Mouse (Mus musculus) liver, embryonic 13.5 days (tissue): Measurements from ENCODE around the gene Il11. TPM values are rescaled to one million over a fixed set of nuclear protein-coding genes. Genes with fewer than 3 reads are reported as not detected.
A peak's percentile ranks its signal among the peaks of the same experiment; 100 is the strongest.

Experiments used
- ATAC-seq: fragments of 200-750 bp; cut with Nextera tagmentation; 2 replicates; pipeline ENCODE4 v1.8.0; 2017; ENCODE audit warnings: low read depth, mild to moderate bottlenecking, moderate number of reproducible peaks, moderate library complexity
- DNase-seq: peaks from one replicate; pipeline ENCODE4 v3.0.0; 2022
- H3K27ac ChIP-seq: fragments of 300-500 bp; sonication (generic); 2 replicates; pipeline ENCODE4 v1.5.1; 2015; ENCODE audit warnings: moderate library complexity, mild to moderate bottlenecking, inconsistent platforms
- H3K27me3 ChIP-seq: fragments of 300-500 bp; sonication (generic); 2 replicates; pipeline ENCODE4 v1.6.1; 2015; ENCODE audit warnings: mild to moderate bottlenecking, inconsistent platforms
- H3K36me3 ChIP-seq: fragments of 300-500 bp; sonication (generic); 2 replicates; pipeline ENCODE4 v1.6.1; 2015; ENCODE audit warnings: mild to moderate bottlenecking, inconsistent platforms
- H3K4me1 ChIP-seq: fragments of 300-500 bp; sonication (generic); replicated peaks from 2 replicates; pipeline ENCODE4 v1.6.1; 2015; ENCODE audit warnings: inconsistent platforms
- H3K4me2 ChIP-seq: fragments of 300-500 bp; sonication (generic); 2 replicates; pipeline ENCODE4 v1.6.1; 2015; ENCODE audit warnings: inconsistent platforms, mild to moderate bottlenecking, moderate library complexity
- H3K4me3 ChIP-seq: fragments of 300-500 bp; sonication (generic); replicated peaks from 2 replicates; pipeline ENCODE4 v1.5.1; 2015; ENCODE audit warnings: mild to moderate bottlenecking, inconsistent platforms
- H3K9ac ChIP-seq: fragments of 300-500 bp; sonication (generic); 2 replicates; pipeline ENCODE4 v1.6.1; 2015; ENCODE audit warnings: mild to moderate bottlenecking, inconsistent platforms
- H3K9me3 ChIP-seq: fragments of 300-500 bp; sonication (generic); replicated peaks from 2 replicates; pipeline ENCODE4 v1.6.1; 2016; ENCODE audit warnings: inconsistent platforms
- WGBS: fragments of 180-500 bp; shearing (Covaris S2); methylation state at CpG from one replicate; pipeline ENCODE4 v1.1.7; 2015; ENCODE audit not compliant: insufficient replicate concordance; 5-methylcytosine and 5-hydroxymethylcytosine counted together
- polyA plus RNA-seq: library from polyadenylated mRNA; unstranded; fragments of >200 nt; fragmentation: Nextera tagmentation; extraction: Ambion mirVana; gene quantifications from 2 replicates; pipeline ENCODE4 v1.2.1, GENCODE M21; 2015

Gene Il11
- polyA plus RNA-seq, 1 experiment from 2014 or later = 0.05 TPM

DNA sequence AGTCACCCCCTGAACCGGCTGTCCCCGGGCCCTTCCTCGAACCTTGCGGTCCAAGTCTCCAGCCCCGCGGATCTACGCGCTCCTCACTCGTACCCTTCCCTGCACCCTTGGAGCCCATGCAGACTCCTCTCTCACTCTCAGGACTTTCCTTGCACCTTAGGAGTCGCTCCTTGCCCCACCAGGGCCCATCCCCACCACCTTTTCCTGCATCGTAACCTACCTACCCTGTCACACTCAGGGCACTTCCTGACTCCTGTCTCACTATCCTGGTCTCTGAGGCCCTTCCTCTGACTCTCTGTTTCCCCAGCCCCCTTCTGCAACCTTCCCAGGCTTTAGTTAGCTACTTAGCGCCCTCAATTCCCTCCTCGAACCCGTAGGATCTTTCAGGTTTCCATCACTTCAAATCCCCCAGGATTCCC is 42.3 kb downstream of the Il11 start:
- Histone ChIP-seq H3K36me3 (peaks cover 30% of the 10 kb centered on the region), H3K4me2 (peak overlapping the region; percentile 96), H3K9ac (peak overlapping the region; percentile 95), H3K27ac (peak overlapping the region; percentile 99), H3K4me3 (peak overlapping the region; percentile 89), H3K27me3 (no peaks in the 10 kb centered on the region), H3K9me3 (no peaks in the 10 kb centered on the region), H3K4me1 (peaks cover 63% of the 10 kb centered on the region)
- ATAC-seq (peak; percentile 12), DNase-seq (no peak)
- 0% methylated on average over 14 of the region's 14 CpGs for WGBS

DNA sequence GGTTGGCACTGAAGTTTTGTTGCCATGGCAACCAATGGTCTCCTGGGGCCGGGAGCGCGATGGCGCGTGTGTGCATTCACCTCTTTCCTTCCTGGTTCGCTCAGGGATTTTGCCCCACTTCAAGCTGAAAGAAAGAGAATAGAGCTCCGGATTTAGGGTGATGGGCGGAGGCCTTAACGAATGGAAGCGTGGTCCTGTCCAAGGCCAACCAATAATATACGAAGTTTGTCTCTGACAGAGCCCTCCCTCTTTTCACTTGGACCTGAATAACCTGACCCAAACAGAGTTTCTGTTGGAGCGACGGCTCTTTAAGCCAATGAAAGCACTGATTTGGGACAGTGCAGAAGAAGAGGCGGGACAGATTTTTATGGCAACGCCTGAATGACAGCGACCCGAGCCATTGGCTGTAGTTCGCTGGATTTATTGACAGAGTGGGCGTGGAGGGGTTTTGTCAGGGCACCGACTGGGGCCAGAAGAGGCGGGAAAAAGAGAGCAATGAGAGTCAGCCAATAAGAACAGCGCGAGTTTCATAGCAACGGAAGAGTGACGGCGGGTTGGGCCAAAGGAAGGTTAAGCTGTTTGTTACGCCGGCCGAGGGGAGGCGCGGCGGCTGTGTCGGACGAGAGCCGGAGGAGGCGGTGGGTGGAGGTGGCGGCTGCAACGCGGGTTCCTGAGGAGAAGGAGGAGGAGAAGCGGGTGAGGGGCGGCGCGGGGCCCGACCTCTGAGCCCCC is 42.9 kb downstream of the Il11 start, which contains the start of gene Kmt5c:
Gene Kmt5c (plus strand): TSS at position 572 of the 732 bp plus-strand sequence.
- DNase-seq (peak; percentile 96), ATAC-seq (peak; percentile 86)
- Histone ChIP-seq H3K4me2 (peak within 1 kb of the TSS; percentile 96), H3K4me1 (peaks cover 57% of the 10 kb centered on the region), H3K9me3 (no peaks in the 10 kb centered on the region), H3K4me3 (peak within 1 kb of the TSS; percentile 89), H3K9ac (peak within 1 kb of the TSS; percentile 95), H3K36me3 (peaks cover 25% of the 10 kb centered on the region), H3K27ac (peak within 1 kb of the TSS; percentile 99), H3K27me3 (no peaks in the 10 kb centered on the region)
- under 1% methylated on average over 41 of the region's 44 CpGs for WGBS

DNA sequence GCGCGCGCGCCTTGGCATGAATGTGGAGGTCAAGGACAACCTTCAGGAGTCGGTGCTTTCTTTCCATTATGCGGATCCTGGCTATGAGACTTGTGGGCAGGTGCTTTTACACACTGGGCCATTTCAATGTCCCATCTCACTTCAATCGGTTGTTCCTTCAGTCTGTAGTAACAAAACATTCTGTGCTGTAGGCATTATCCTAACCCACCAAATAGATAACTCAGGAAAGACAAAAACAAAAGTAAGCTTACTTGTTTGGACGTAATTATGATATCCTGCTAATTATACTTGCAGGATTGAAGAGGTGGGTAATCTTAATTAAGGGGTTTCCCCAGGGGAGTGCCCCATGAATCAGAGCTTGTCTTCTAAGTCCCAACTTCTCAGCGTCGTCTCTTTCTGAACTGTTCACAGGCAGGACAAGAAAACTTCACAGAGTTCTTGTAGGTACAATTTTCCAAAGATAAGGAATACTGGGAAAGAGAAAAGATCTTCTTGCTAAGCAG is 43.6 kb downstream of the Il11 start:
- Histone ChIP-seq H3K36me3 (peaks cover 19% of the 10 kb centered on the region), H3K27ac (peak overlapping the region; percentile 51), H3K4me3 (peak overlapping the region; percentile 89), H3K4me2 (peak overlapping the region; percentile 96), H3K9me3 (no peaks in the 10 kb centered on the region), H3K4me1 (peaks cover 51% of the 10 kb centered on the region), H3K27me3 (no peaks in the 10 kb centered on the region), H3K9ac (peak overlapping the region; percentile 56)
- 47% methylated on average over 10 of the region's 10 CpGs for WGBS
- no peak for ATAC-seq
- no peak for DNase-seq

DNA sequence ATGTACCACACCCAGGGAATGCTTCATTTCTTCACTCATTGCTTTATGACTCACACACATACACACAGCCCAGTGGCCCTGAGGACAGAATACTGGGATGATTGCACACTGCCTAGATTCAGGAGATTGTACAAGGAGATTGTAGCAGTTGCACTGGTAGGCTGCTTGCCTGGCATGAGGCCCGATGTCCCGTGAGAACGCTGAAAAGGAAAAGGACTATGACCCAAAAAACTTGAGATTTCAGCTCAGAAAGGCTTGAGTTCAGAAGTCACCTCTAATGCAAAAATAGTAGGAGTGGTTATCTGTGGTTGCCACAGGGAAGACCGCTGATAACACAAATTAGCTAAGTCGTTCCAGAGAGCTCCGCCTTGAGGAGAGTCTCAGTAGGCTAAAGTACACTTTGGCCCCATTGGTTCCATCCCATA is 49.7 kb downstream of the Il11 start:
- H3K4me3 ChIP-seq = no peak overlapping the region
- no peaks in the 10 kb centered on the region for H3K27me3 ChIP-seq
- no peaks in the 10 kb centered on the region for H3K9me3 ChIP-seq
- peak; percentile 85 for ATAC-seq
- H3K4me1 ChIP-seq = peaks cover 20% of the 10 kb centered on the region
- H3K27ac ChIP-seq = peak overlapping the region; percentile 56
- H3K9ac ChIP-seq = peak overlapping the region; percentile 22
- peak; percentile 39 for DNase-seq
- H3K36me3 ChIP-seq = no peaks in the 10 kb centered on the region
- H3K4me2 ChIP-seq = peak overlapping the region; percentile 42
- 22% methylated on average over 6 of the region's 6 CpGs for WGBS

DNA sequence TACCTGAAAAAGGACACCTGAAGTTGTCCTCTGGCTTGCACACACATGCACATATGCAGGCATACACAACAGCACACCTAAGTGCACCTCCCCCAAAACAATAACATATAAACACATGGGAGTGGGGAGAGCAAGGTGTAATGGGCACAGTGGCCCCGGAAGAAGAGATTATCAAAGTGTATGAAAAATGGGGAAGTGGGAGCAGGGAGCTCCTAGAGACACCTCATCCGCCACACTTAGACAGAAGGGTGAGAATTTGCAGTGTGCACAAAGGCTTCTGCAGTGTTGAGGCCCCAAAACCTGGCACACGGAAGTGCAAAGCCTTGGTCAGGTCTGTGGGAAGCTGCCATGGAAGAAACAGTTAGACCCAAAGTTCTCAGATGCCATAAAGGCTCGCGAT is 51.6 kb downstream of the Il11 start:
- Histone ChIP-seq H3K9ac (no peak overlapping the region), H3K4me3 (no peak overlapping the region), H3K4me2 (no peak overlapping the region), H3K27ac (no peak overlapping the region), H3K36me3 (no peaks in the 10 kb centered on the region), H3K4me1 (peaks cover 20% of the 10 kb centered on the region), H3K9me3 (no peaks in the 10 kb centered on the region), H3K27me3 (no peaks in the 10 kb centered on the region)
- 52% methylated on average over 5 of the region's 5 CpGs for WGBS
- no peak for DNase-seq
- ATAC-seq = no peak

DNA sequence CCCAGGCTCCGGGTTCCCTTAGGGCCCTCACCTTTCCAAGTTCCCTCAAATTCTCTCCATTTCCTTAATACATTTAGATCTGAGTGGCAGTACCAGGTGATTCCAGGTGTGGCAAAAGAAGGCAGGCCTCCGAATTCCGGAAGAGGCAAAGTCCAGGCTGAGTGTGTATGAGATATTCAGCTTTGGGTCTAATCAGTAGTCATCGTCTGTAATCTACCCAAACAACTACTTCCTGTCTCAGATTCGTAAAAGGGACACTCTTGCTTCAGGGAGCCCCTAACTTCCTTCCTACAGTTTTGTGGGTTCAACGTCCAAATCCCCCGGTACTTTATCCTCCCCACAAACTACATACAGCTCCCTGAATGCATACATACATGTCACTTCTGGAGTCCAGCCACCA is 57.5 kb downstream of the Il11 start, which contains the start of gene Tmem150b:
Gene Tmem150b (minus strand): TSS at position 81 of the 400 bp plus-strand sequence.
- no peak within 1 kb of the TSS for H3K9ac ChIP-seq
- DNase-seq (no peak), ATAC-seq (no peak)
- 0 out of 2 replicates have a peak within 1 kb of the TSS, but pooled peaks have one; percentile 16 for H3K4me3 ChIP-seq
- peak within 1 kb of the TSS; percentile 41 for H3K4me2 ChIP-seq
- H3K9me3 ChIP-seq = no peaks in the 10 kb centered on the region
- H3K27ac ChIP-seq = peak within 1 kb of the TSS; percentile 34; the same call in 1 of the 2 replicates
- peaks cover 11% of the 10 kb centered on the region for H3K4me1 ChIP-seq
- 15% methylated on average over 7 of the region's 7 CpGs for WGBS
- no peaks in the 10 kb centered on the region for H3K27me3 ChIP-seq
- H3K36me3 ChIP-seq = no peaks in the 10 kb centered on the region

DNA sequence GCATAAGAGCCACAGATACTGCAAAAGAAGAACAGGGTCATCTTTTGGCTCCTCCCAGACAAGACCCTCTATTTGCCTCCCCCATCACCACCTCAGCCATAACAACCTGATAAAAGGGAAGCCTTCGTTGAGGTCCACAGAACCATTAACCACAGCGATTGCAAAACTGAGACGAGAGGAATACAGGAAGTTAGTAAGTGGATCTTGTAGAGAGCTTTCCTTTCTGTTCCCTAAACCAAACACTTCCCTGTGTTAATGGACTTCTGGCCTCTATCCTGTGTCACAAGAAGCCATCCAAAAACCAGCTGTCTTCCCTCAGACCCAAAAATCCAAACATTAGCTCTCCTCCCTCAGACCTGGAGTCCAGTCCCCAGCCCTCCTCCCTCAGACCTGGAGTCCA is 58.3 kb downstream of the Il11 start:
- Histone ChIP-seq H3K4me2 (peak overlapping the region; percentile 41; the same call in 1 of the 2 replicates), H3K9me3 (no peaks in the 10 kb centered on the region), H3K27me3 (no peaks in the 10 kb centered on the region), H3K36me3 (no peaks in the 10 kb centered on the region), H3K4me3 (no peak overlapping the region), H3K4me1 (peaks cover 11% of the 10 kb centered on the region), H3K27ac (0 out of 2 replicates have a peak overlapping the region, but pooled peaks have one; percentile 34), H3K9ac (no peak overlapping the region)
- ATAC-seq (no peak), DNase-seq (no peak)
- WGBS = 11% methylated on average over 3 of the region's 3 CpGs

DNA sequence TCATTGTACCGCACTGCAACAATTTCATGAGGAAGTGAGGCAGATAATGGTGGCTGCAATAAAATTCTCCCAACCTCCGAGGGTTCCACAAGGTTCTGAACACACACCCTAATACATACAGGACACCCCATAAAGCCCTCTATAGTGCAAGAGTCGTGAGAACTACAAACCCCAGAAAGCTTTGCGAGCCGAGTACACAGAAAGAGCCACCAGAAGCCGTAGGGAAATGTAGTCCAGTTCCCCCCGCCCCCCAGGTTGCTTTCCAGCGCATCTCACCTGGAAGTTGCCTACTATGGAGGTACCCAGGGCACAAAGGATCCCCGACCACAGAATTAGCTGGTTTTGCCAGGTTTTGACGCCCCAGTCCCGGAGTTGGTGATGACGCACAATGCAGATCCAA is 59.2 kb downstream of the Il11 start:
- Histone ChIP-seq H3K4me2 (peak overlapping the region; percentile 41), H3K4me1 (peaks cover 11% of the 10 kb centered on the region), H3K27me3 (no peaks in the 10 kb centered on the region), H3K27ac (no peak overlapping the region), H3K9me3 (no peaks in the 10 kb centered on the region), H3K36me3 (no peaks in the 10 kb centered on the region), H3K9ac (no peak overlapping the region), H3K4me3 (peak overlapping the region; percentile 16)
- DNase-seq (no peak), ATAC-seq (0 out of 2 replicates have a peak, but pooled peaks have one; percentile 32)
- WGBS = 26% methylated on average over 12 of the region's 12 CpGs

Other genes starting within 250 kb of the Il11 start
- gene Syt5, start 235.3 kb downstream of the Il11 start, polyA plus RNA-seq = 0.39 and 0.46 TPM in 2 replicates
- gene Ptprh, start 178.8 kb downstream of the Il11 start, polyA plus RNA-seq = not detected in 2 replicates
- 22.6 and 25.1 TPM in 2 replicates for gene Tmem86b, start 151.4 kb downstream of the Il11 start, polyA plus RNA-seq
- 5.7 and 7.1 TPM in 2 replicates for gene Ppp6r1, start 123.8 kb downstream of the Il11 start, polyA plus RNA-seq
- gene Hspbp1, start 97.8 kb downstream of the Il11 start, polyA plus RNA-seq = 77.8 and 83.4 TPM in 2 replicates
- gene Brsk1, start 92.3 kb downstream of the Il11 start, polyA plus RNA-seq = 0.08 and 0.10 TPM in 2 replicates
- 0.09 and 0.15 TPM in 2 replicates for gene Tmem150b, start 57.6 kb downstream of the Il11 start, polyA plus RNA-seq
- 61.6 and 63.9 TPM in 2 replicates for gene Kmt5c, start 42.7 kb downstream of the Il11 start, polyA plus RNA-seq
- 98.6 and 105 TPM in 2 replicates for gene Cox6b2, start 29.8 kb downstream of the Il11 start, polyA plus RNA-seq
- gene Fam71e2, start 11.6 kb downstream of the Il11 start, polyA plus RNA-seq = not detected in 2 replicates
- 0.44 TPM in 1 of 2 replicates, not detected in the other for gene Tmem190, start 78 bp upstream of the Il11 start, polyA plus RNA-seq
- gene Tmem238, start 6.8 kb upstream of the Il11 start, polyA plus RNA-seq = 13.7 and 14.6 TPM in 2 replicates
- gene Rpl28, start 10.0 kb upstream of the Il11 start, polyA plus RNA-seq = 242 and 279 TPM in 2 replicates
- gene Ube2s, start 29.7 kb upstream of the Il11 start, polyA plus RNA-seq = 282 and 292 TPM in 2 replicates
- gene Shisa7, start 61.8 kb upstream of the Il11 start, polyA plus RNA-seq = not detected in 2 replicates
- gene Isoc2b, start 87.4 kb upstream of the Il11 start, polyA plus RNA-seq = 3.1 and 3.8 TPM in 2 replicates
- 0.45 and 0.52 TPM in 2 replicates for gene Isoc2a, start 94.3 kb upstream of the Il11 start, polyA plus RNA-seq
- 0.07 TPM in 1 of 2 replicates, not detected in the other for gene Gm36210, start 123.7 kb upstream of the Il11 start, polyA plus RNA-seq
- gene Zfp628, start 132.4 kb upstream of the Il11 start, polyA plus RNA-seq = 1.4 and 1.6 TPM in 2 replicates
- 0.57 and 0.67 TPM in 2 replicates for gene Nat14, start 139.2 kb upstream of the Il11 start, polyA plus RNA-seq
- 0.03 and 0.09 TPM in 2 replicates for gene Ssc5d, start 142.9 kb upstream of the Il11 start, polyA plus RNA-seq
- gene Sbk2, start 181.5 kb upstream of the Il11 start, polyA plus RNA-seq = not detected in 2 replicates
- not detected in 2 replicates for gene Sbk3, start 188.3 kb upstream of the Il11 start, polyA plus RNA-seq
- gene Zfp579, start 213.3 kb upstream of the Il11 start, polyA plus RNA-seq = 4.0 TPM in 2 replicates
- 9.8 and 10.0 TPM in 2 replicates for gene Zfp524, start 231.6 kb upstream of the Il11 start, polyA plus RNA-seq
- 15.8 and 18.7 TPM in 2 replicates for gene Fiz1, start 231.8 kb upstream of the Il11 start, polyA plus RNA-seq
- 1.1 and 1.5 TPM in 2 replicates for gene Gm44973, start 232.6 kb upstream of the Il11 start, polyA plus RNA-seq
- gene Zfp865, start 237.5 kb upstream of the Il11 start, polyA plus RNA-seq = 1.4 TPM in 2 replicates
- gene Ccdc106, start 237.7 kb upstream of the Il11 start, polyA plus RNA-seq = 0.84 and 1.4 TPM in 2 replicates